Mouse (Mus musculus) myocyte (in vitro differentiated cells): ENCODE results near the gene Uaca. TPM values are rescaled to one million over a fixed set of nuclear protein-coding genes. Genes with fewer than 3 reads are reported as not detected.

Experiments
- H3K27me3 ChIP-seq: one replicate; pipeline ENCODE4 v1.6.1; 2011; ENCODE audit not compliant: control insufficient read depth, insufficient read depth, insufficient read length
- H3K36me3 ChIP-seq: one replicate; pipeline ENCODE4 v1.6.1; 2011; ENCODE audit not compliant: control insufficient read depth, insufficient read depth
- H3K4me2 ChIP-seq: one replicate; pipeline ENCODE4 v1.6.1; 2011; ENCODE audit warnings: low read depth, control low read depth
- H3K4me3 ChIP-seq: one replicate; pipeline ENCODE4 v1.5.1; 2011; ENCODE audit warnings: mild to moderate bottlenecking, control low read depth, moderate library complexity
- H3K79me2 ChIP-seq: one replicate; pipeline ENCODE4 v1.6.1; 2011; ENCODE audit not compliant: control insufficient read depth, insufficient read depth
- H3ac ChIP-seq: one replicate; pipeline ENCODE4 v1.6.1; 2011; ENCODE audit not compliant: control insufficient read depth, insufficient read length
- CEBPB ChIP-seq: IDR thresholded peaks from 2 replicates; pipeline ENCODE4 v1.6.1; 2011; ENCODE audit warnings: mild to moderate bottlenecking, moderate library complexity; ENCODE audit not compliant: poor library complexity, insufficient read depth, severe bottlenecking
- E2F4 ChIP-seq: IDR thresholded peaks from one replicate; pipeline ENCODE4 v1.6.1; 2011; ENCODE audit warnings: mild to moderate bottlenecking, control low read depth, moderate library complexity; ENCODE audit not compliant: insufficient read depth
- MAX ChIP-seq: IDR thresholded peaks from one replicate; pipeline ENCODE4 v1.6.1; 2011; ENCODE audit warnings: low read depth, mild to moderate bottlenecking, control low read depth
- MYOD1 ChIP-seq, 3 experiments: IDR thresholded peaks; one replicate each; pipeline ENCODE4 v1.6.1; 2011; ENCODE audit warnings: control low read depth in 2 of 3, low read depth in 2 of 3, mild to moderate bottlenecking in 2 of 3, moderate library complexity in 1 of 3; ENCODE audit not compliant: insufficient read length in 2 of 3, control insufficient read depth in 1 of 3
- MYOG ChIP-seq, 3 experiments: IDR thresholded peaks; one replicate each; pipeline ENCODE4 v1.6.1; 2011; ENCODE audit warnings: control low read depth in 2 of 3, low read depth in 2 of 3, mild to moderate bottlenecking in 2 of 3; ENCODE audit not compliant: insufficient read length in 2 of 3, control insufficient read depth in 1 of 3, insufficient read depth in 1 of 3
- POLR2A ChIP-seq: IDR thresholded peaks from one replicate; pipeline ENCODE4 v1.6.1; 2011; ENCODE audit warnings: low read depth, mild to moderate bottlenecking, control low read depth, moderate library complexity; ENCODE audit not compliant: insufficient read length
- POLR2AphosphoS2 ChIP-seq: IDR thresholded peaks from one replicate; pipeline ENCODE4 v1.6.1; 2011; ENCODE audit warnings: low read depth, control low read depth; ENCODE audit not compliant: insufficient read length
- REST ChIP-seq: IDR thresholded peaks from one replicate; pipeline ENCODE4 v1.6.1; 2011; ENCODE audit warnings: mild to moderate bottlenecking, control low read depth, moderate library complexity; ENCODE audit not compliant: insufficient read depth, insufficient read length
- SRF ChIP-seq: IDR thresholded peaks from one replicate; pipeline ENCODE4 v1.6.1; 2011; ENCODE audit warnings: low read depth; ENCODE audit not compliant: control insufficient read depth, insufficient read length
- TCF12 ChIP-seq: IDR thresholded peaks from one replicate; pipeline ENCODE4 v1.6.1; 2011; ENCODE audit warnings: mild to moderate bottlenecking, control low read depth; ENCODE audit not compliant: poor library complexity, insufficient read depth, severe bottlenecking
- TCF3 ChIP-seq: IDR thresholded peaks from one replicate; pipeline ENCODE4 v1.6.1; 2011; ENCODE audit warnings: low read depth, control low read depth; ENCODE audit not compliant: insufficient read length
- USF1 ChIP-seq: IDR thresholded peaks from one replicate; pipeline ENCODE4 v1.6.1; 2011; ENCODE audit warnings: low read depth, mild to moderate bottlenecking, control low read depth, moderate library complexity
- polyA plus RNA-seq: library from polyadenylated mRNA; unstranded; fragments of >200 nt; fragmentation: generic; extraction: Trizol; gene quantifications from one replicate; pipeline ENCODE4 v1.2.1, GENCODE M21; 2012; ENCODE audit warnings: missing spikeins

Uaca gene
- polyA plus RNA-seq, 1 experiment, result 7.4 TPM

- TF ChIP-seq REST (no peak), E2F4 (no peak), MYOD1 (IDR thresholded peaks at IDR 0.05; ENCODE audit: control insufficient read depth in 1 of 3, insufficient read length in 2 of 3, low read depth in 2 of 3) (no peak), TCF12 (no peak), USF1 (no peak), SRF (no peak), POLR2AphosphoS2 (no peak)
- Histone ChIP-seq H3K36me3 (no peaks in the 10 kb centered on the region), H3K79me2 (no peaks in the 10 kb centered on the region), H3K4me3 (no peak overlapping the region), H3K27me3 (no peaks in the 10 kb centered on the region), H3K4me2 (no peak overlapping the region), H3ac (no peak overlapping the region)
These were observed 37.2 kb upstream of the Uaca start for GRCm38 (mm10) chr9:60756866-60757740.

GRCm38 (mm10) chr9:60757817-60758216 lies 36.5 kb upstream of the Uaca start:
- H3K27me3 ChIP-seq, result no peaks in the 10 kb centered on the region
- H3K36me3 ChIP-seq, result no peaks in the 10 kb centered on the region
- H3K79me2 ChIP-seq, result no peaks in the 10 kb centered on the region
- no peak overlapping the region for H3ac ChIP-seq
- TF ChIP-seq SRF, result no peak
- no peak for TF ChIP-seq MAX
- TF ChIP-seq TCF3, result no peak
- no peak for TF ChIP-seq TCF12
- TF ChIP-seq REST, result no peak
- TF ChIP-seq USF1, result no peak
- TF ChIP-seq CEBPB, result no peak
- TF ChIP-seq E2F4, result no peak
- no peak for TF ChIP-seq POLR2AphosphoS2
- no peak for TF ChIP-seq MYOD1 (IDR thresholded peaks at IDR 0.05; ENCODE audit: control insufficient read depth in 1 of 3, insufficient read length in 2 of 3, low read depth in 2 of 3)
- TF ChIP-seq POLR2A, result no peak
- TF ChIP-seq MYOG (IDR thresholded peaks at IDR 0.05; ENCODE audit: control insufficient read depth in 1 of 3, insufficient read depth in 1 of 3, insufficient read length in 2 of 3, low read depth in 2 of 3), result no peak
- H3K4me3 ChIP-seq, result no peak overlapping the region
- H3K4me2 ChIP-seq, result no peak overlapping the region

GRCm38 (mm10) chr9:60759436-60760007 lies 34.8 kb upstream of the Uaca start:
- TF ChIP-seq E2F4 (no peak), TCF3 (no peak), POLR2AphosphoS2 (no peak), SRF (no peak), REST (no peak), TCF12 (no peak), CEBPB (no peak), MYOG (IDR thresholded peaks at IDR 0.05; ENCODE audit: control insufficient read depth in 1 of 3, insufficient read depth in 1 of 3, insufficient read length in 2 of 3, low read depth in 2 of 3) (no peak), POLR2A (no peak), MAX (no peak), USF1 (no peak)
- H3K4me2 ChIP-seq, result no peak overlapping the region
- H3K27me3 ChIP-seq, result no peaks in the 10 kb centered on the region
- no peaks in the 10 kb centered on the region for H3K36me3 ChIP-seq
- no peak overlapping the region for H3K4me3 ChIP-seq
- no peak overlapping the region for H3ac ChIP-seq
- no peaks in the 10 kb centered on the region for H3K79me2 ChIP-seq

- TF ChIP-seq E2F4 (no peak), TCF3 (no peak), MAX (no peak), REST (no peak), POLR2A (no peak), MYOG (IDR thresholded peaks at IDR 0.05; ENCODE audit: control insufficient read depth in 1 of 3, insufficient read depth in 1 of 3, insufficient read length in 2 of 3, low read depth in 2 of 3) (no peak), TCF12 (no peak), CEBPB (no peak), SRF (no peak), USF1 (no peak), POLR2AphosphoS2 (no peak), MYOD1 (IDR thresholded peaks at IDR 0.05; ENCODE audit: control insufficient read depth in 1 of 3, insufficient read length in 2 of 3, low read depth in 2 of 3) (no peak)
These were observed 29.2 kb upstream of the Uaca start for GRCm38 (mm10) chr9:60765181-60765580.

More at GRCm38 (mm10) chr9:60765181-60765580, 29.2 kb upstream of the Uaca start:
- H3ac ChIP-seq, result no peak overlapping the region
- H3K4me3 ChIP-seq, result no peak overlapping the region
- no peak overlapping the region for H3K4me2 ChIP-seq
- H3K27me3 ChIP-seq, result no peaks in the 10 kb centered on the region
- H3K79me2 ChIP-seq, result no peaks in the 10 kb centered on the region
- no peaks in the 10 kb centered on the region for H3K36me3 ChIP-seq
